Mouse (Mus musculus) 416B (cell line): ENCODE data around the gene Hist1h2ad.

ENCODE experiments used
- DNase-seq: peaks from one replicate; pipeline ENCODE4 v3.0.0; 2011; ENCODE audit warnings: low read depth

Gene Hist1h2ad

DNA sequence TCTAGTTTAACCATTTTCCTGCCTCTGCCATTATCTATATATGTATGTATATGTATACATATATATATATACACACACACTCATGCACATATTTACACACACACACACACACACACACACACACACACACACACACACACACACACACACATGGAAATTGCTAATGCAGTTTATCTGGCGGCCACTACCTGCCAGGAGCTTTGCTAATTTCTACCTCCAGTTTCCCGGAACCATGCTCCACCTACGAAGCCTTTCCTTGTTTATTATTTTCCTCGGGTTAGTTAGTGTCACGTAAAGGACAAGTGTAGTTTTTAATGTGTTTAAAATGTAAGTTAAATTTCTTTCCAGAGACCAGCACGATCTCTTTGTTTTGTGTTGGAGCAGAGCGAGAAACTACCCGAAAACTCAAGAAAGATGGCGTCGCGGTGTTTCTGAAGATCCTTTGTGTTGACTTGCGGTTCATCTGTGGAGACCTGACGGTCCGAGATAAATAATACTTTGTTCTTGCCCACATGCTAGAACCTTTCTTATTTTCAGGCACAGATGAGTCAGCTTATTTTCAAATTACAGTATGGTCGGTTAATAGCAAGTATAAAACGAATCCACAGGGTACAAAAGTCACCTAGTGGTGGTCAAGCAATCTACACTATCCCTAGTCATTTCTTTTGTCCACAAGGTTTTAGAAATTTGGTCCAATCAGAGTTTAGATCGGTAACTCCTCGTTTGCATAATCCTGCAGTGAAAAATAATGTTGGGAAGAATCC, 11.3 kb upstream of the Hist1h2ad start:
- peak; percentile 98 for DNase-seq

DNA sequence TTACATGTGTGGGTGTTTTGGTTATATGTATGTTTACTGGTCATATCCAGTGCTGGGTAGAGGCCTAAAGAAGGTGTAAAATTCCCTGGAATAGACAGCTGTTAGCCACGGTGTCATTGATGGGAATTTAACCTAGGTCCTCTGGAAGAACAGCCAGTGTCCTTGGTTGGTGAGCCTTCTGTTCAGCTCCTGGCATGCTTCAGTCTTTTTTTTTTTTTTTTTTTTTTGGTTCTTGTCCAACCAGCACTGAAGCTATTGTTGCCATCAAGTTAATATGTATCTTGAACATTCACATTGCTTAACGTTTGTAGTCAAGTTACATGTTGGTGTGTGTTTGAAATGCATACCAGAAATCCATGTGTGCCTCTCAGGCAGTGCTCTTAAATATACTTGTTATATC, 9.7 kb upstream of the Hist1h2ad start:
- DNase-seq, result no peak

DNA sequence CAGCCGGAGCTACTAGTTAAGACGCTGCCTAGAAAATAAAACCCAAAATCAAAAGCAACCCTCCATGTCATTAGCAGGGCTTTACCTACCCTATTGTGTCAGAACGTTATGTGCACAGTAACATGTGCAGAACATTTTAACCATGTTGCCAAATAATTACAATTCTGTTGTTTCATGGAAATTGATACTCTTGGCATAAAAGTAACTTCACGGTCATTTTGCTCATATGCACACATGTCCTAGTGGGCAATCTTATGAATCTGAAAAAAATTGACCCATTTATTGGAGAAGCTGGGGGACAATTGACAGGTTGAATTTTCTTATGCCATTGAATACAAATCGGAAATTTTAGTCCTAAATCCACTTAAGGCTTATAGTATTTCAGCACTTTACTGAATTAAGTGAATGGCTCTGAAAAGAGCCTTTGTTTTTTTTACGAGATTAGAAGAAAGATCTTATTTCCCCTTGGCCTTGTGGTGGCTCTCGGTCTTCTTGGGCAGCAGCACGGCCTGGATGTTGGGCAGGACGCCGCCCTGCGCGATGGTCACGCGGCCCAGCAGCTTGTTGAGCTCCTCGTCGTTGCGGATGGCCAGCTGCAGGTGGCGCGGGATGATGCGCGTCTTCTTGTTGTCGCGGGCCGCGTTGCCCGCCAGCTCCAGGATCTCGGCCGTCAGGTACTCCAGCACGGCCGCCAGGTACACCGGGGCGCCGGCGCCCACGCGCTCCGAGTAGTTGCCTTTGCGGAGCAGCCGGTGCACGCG, 3.7 kb upstream of the Hist1h2ad start:
- peak; percentile 91 for DNase-seq

DNA sequence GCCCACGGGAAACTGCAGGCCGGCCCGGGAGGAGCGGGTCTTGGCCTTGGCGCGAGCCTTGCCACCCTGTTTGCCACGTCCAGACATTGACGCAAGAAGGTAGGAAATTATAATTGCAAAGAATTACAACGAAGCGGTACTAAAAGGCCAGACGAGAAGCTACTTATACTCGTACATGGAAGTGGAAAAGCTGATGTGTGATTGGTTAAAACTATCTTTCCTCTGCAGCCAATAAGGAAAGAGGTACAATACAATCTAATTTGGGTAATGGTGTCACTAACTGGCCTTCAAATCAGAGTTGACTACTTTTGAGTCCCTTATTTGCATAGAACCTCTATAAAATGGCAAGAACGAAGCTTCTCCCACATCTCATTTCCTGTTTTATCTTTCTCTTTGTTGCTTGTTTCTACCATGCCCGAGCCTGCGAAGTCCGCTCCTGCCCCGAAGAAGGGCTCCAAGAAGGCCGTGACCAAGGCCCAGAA, 3.1 kb upstream of the Hist1h2ad start, which contains the start of the genes Hist1h2ae and Hist1h2bg:
Gene Hist1h2ae, minus strand, starts transcription at position 199 of the 482 bp plus-strand sequence.
Gene Hist1h2bg, plus strand, starts transcription at position 375 of the 482 bp plus-strand sequence.
- peak; percentile 100 for DNase-seq

DNA sequence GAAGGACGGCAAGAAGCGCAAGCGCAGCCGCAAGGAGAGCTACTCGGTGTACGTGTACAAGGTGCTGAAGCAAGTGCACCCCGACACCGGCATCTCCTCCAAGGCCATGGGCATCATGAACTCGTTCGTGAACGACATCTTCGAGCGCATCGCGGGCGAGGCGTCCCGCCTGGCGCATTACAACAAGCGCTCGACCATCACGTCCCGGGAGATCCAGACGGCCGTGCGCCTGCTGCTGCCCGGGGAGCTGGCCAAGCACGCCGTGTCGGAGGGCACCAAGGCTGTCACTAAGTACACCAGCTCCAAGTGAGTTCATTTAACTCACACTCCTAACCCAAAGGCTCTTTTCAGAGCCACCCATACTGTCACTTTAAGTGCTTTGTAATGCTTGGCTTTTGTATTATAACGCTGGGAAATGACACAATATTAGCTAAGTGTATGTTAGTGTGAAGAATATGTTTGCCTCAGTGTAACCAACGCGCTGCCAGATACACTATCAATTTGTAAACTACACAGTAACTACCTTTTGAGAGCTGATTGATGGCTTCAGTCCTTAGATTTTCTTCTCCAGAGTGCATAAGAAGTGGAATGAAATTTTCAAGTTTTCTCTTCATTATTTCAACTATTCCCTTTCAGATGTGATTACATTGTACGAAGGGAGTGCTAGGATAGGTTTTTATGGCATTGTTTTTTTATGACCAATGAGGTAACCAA, 2.5 kb upstream of the Hist1h2ad start:
- DNase-seq, result peak; percentile 94

DNA sequence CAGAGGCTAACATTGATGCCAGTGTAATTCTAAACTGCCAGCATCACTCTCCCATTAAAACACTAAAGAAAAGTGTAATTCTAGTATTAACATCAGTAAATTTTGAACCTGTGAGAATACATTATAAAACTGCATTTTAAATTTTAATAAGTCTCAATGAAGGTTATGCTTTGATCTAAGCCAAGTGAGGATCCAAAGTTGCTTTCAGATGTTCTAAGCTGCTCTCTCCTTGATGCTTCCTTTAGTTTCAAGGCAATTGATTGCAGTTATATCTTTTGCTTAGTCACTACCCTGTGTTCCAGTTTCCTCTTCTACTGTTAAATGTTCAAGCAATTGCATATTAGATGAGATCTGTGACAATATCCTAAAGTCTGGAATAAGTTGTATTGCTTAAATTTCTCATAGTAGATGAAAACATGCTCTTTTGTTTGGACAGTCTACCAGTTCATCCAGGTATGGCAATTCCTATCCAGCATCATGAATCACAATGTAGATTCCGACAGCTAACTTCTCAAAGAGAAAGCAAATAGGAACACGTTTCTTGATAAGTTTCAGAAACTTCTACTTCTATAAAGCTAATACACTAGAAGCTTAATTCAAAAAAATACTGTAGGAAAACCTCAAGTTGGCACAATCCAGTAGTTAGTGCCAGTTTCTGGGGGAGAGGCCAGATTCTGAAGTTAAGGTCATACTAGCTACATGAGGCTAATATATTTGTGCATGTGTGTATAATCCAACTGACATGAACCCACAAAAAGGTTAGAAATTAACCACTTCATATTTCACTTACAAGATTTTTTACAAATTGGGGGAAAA, 1.8 kb upstream of the Hist1h2ad start:
- peak; percentile 92 for DNase-seq

DNA sequence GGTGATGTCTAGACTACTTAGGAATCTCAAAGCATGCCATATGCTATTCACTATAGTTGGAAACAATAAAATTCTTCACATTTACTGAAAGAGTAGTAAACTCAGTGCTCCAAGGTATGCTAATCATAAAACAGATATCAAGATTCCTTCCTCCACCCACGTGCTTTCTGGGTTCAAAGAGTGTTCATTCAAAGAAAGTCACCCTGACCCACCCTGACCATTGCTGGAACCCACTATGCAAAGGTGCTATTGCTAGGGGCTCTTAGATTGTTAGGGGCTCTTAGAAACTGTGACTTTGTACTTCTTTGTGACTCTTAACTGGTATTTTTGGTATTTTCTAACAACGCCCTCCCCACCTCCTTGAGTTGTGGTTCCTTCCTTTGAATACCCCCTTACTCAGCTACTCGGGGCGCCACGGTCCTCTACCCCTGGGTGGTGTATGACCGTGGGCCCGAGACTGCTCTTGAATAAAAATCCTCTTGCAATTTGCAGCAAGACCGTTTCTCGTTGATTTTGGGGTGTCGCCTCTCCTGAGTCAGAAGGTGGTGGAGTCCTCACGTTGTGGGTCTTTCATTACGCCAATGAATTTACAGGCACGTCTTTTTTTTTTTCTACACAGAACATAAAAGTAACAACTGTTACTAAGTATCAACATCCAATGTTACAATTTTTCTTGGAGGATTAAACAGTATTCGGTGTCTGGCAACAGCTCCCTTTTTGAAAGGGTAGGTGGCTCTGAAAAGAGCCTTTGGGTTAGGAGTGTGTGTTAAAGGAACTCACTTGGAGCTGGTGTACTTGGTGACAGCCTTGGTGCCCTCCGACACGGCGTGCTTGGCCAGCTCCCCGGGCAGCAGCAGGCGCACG, 915 bp upstream of the Hist1h2ad start:
- DNase-seq, result peak; percentile 87

DNA sequence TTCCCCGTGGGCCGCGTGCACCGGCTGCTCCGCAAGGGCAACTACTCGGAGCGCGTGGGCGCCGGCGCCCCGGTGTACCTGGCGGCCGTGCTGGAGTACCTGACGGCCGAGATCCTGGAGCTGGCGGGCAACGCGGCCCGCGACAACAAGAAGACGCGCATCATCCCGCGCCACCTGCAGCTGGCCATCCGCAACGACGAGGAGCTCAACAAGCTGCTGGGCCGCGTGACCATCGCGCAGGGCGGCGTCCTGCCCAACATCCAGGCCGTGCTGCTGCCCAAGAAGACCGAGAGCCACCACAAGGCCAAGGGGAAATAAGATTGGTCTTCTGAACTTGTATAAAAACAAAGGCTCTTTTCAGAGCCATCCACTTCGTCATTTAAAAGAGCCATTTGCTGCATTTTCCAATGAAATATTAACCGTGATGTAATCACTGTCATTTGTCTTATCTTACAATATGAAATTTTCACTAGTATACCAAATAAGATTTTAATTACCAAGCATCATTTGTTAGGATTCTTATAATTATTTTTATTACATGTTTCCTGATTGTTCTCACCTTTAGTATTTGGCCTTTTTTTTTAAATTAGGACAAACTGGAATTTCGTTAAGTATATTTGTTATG, 477 bp downstream of the Hist1h2ad start:
- DNase-seq, result peak; percentile 91

DNA sequence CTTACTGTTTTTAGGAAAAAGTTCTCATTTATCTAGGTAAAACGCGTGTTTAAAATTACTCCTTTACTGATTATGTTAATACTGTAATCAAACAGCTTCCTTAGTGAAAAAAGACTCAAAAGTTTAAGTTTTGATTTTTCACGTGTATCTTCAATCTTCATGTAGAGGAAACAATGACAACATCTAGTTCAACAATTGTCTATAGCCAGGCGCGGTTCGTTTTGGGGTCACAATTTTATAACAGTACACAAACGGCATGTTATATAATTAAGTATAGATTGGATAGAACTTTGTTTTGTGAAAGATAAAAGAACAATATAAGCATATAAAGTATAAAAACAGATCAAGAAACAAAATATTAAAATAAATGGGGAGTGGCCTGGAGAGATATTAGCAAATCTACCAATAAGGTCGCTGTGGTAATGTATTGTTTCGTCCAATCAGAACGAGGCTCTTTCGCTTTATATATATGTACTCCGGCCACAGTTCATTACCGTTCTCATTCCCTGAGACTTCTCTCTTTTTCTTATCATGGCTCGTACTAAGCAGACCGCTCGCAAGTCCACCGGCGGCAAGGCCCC, 1.2 kb downstream of the Hist1h2ad start, which contains the start of gene Hist1h3d:
Gene Hist1h3d, plus strand, starts transcription at position 493 of the 581 bp plus-strand sequence.
- peak; percentile 99 for DNase-seq

DNA sequence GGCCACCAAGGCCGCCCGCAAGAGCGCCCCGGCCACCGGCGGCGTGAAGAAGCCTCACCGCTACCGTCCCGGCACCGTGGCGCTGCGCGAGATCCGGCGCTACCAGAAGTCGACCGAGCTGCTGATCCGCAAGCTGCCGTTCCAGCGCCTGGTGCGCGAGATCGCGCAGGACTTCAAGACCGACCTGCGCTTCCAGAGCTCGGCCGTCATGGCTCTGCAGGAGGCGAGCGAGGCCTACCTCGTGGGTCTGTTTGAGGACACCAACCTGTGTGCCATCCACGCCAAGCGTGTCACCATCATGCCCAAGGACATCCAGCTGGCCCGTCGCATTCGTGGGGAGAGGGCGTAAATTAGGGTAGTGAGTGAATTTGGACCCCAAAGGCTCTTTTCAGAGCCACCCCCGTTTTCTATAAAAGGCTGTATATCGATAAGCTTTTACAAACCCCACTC, 1.7 kb downstream of the Hist1h2ad start:
- peak; percentile 84 for DNase-seq

DNA sequence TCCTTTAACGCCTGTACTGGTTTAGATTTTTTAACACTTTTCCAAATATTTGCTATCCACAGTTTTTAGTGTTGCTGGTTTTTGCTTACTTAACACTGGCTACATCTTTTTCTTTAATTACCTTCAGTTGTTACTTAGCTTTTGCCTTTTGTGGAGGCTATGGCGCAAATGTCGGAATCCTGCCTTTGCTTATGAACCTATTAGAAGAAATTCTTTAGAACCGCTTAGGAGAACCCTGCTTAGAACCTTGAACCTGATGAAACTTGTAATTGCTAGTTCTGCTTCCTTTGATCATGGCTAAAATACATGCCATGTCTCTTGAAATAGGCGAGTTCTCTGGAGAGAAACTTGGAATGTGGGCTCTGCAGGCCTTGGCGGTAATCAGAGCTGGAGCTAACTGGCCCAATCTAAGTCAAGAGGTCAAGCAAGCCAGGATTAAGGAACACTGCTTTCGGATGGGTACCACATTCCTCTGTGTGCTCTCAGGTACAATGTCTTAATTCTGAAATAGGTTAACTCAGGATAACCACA, 2.2 kb downstream of the Hist1h2ad start:
- DNase-seq, result peak; percentile 89

DNA sequence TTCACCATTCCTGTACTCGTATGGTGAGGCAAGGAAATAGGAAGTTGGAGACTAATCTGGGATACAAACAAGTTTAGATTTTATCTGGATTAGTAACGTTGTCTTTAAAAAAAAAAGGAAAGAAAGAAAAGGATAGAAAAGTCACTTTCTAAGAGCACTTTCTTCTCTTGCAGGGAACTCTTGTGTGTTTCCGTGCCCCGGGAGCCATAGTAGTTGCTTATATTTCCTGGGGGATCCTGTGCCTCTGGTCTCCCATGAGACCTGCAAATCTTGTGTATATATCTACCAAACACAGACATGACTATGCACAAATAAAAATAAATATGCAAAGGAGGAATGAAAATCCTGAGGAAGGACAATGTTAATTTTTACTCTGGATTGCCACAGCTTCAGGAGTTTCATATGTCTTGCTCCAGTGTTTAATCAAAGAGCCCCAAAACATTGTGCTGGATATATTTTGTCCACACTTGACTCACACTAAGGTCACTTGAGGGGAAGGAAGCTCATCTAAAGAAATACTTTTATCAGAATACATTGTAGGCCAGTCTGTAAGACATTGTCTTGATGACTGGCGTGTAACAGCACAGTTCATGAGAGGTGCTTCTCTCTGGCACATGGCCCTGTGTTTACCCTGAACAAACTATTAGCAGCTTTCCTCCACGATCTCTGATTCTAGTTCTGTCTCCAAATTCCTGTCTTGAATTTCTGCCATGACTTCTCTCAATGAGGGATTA, 2.9 kb downstream of the Hist1h2ad start:
- DNase-seq, result peak; percentile 75

DNA sequence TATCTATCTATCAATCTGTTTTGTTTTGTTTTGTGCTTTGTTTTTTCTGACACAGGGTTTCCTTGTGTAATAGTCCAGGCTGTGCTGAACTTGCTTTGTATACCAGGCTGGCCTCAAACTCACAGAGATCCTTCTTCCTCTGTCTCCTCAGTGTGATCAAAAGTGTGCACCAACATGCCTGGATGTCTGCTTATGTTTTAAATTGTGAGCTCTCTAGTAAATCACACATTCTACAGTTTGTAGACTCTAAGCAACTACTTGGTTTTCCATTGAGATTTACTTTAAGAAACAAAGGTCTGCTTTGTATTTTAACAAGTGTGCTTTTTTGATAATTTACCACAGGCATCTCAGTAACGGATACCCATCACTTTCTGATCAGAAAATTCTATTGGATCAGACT, 3.7 kb downstream of the Hist1h2ad start:
- peak; percentile 50 for DNase-seq

DNA sequence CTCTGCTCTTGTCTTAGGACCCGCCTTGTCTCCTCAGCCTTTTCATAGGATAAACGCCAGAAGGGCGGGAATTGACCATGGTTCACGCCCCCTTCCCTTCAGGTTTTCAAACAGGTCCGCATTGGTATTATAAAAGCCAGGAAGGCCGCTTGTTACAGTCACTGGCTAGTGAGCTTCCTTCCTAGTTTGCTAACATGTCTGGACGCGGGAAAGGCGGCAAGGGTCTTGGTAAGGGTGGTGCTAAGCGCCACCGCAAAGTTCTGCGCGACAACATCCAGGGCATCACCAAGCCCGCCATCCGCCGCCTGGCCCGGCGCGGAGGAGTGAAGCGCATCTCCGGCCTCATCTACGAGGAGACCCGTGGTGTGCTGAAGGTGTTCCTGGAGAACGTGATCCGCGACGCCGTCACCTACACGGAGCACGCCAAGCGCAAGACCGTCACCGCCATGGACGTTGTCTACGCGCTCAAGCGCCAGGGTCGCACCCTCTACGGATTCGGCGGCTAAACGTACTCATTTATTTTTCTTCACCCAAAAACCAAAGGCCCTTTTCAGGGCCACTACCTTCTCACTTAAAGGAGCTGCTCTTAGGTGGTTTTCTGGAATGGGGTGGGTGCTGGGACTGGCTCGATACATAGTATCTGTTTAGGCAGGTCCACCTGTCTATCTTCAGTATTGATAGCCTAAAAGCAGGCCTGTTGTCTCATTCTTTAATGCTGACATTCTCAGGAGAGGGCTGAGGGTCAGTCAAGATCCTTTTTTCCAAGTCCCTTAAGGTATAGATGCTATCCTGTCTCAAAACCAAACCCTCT, 7.4 kb downstream of the Hist1h2ad start, which contains the start of gene Hist1h4d:
Gene Hist1h4d, plus strand, starts transcription at position 191 of the 811 bp plus-strand sequence.
- peak; percentile 100 for DNase-seq

DNA sequence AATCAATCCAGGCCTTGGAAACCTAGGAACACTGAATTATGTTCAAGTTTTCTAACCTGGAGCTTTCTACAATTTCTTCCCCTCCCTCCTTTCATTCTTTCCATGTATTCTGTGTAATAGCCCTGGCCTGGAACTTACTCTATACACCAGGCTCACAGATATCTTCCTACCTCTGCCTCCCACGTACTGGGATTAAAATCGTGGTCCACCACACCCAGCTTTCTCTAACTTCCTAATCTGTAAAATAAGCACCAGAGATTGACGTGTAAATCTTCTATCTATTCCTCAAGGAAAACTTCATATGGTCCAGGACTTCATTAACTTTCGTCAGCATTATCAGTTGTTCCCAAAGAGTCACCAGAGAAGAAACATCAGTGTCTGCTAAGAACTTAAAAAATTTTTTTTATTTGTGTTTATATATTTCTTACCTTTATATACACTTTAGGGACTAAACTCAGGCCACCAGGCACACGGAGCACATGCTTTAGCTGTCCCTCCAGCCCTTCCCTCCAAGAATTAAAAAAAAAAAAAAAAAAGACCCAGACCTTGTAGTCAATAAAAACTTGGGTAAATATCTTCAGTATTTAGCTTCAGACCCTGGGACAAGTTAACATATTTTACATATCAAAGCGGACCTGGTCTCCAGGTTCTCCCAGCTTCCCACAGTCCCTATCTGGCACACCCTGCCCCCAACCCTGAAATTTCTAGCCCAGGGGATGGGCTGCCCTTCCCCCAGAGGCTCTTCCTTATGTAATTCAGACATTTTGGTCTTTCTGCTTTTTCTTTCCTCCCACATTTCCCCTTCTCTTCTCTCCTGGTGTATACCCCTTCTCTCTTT, 8.3 kb downstream of the Hist1h2ad start:
- DNase-seq, result peak; percentile 82

DNA sequence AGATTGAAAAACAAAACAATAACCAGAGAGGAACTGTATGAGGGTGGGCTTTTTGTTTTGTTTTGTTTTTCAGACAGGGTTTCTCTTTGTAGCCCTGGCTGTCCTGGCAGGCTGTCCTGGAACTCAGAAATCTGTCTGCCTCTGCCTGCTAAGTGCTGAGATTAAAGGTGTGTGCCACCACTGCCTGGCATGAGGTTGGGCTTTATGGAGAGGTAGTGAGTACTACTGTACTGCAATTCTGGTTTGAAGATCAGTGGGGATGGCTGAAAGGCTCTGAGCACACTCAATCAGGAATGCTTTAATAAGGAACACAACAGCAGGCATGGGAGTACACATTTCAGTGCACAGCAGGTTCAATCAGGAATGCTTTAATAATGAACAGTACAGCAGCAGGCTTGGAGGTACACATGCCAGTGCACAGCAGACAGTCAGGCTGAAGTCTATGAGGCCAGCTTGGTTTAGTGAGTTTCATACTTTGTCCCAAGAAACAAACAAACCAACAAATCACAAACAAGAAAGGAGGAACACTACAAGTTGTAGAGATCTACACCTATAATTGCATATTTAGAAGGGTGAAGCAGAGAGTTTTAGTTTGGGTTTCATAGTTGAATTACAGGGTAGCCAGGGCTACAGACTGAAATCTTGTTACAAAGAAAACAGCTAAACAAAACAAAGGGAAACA, 9.3 kb downstream of the Hist1h2ad start:
- DNase-seq, result peak; percentile 54
